Mouse (Mus musculus): Measurements from ENCODE around the gene Prpf4b.
"Not testable (repeated sequence)": the region's sequence is repeated elsewhere in the genome, so short reads cannot be mapped to it uniquely, and the experiment has no call there.

The Prpf4b gene

GRCm38 (mm10) chr13:34934931-34935644 is 60.0 kb downstream of the Prpf4b start:
- no peak for DNase-seq (ENCODE audit: extremely low spot score, low spot score)

- DNase-seq (ENCODE audit: extremely low spot score, low spot score), result no peak
These were observed 67.3 kb downstream of the Prpf4b start for GRCm38 (mm10) chr13:34942370-34942769.

- DNase-seq (ENCODE audit: extremely low spot score, low spot score), result not testable (repeated sequence)
These were observed 76.3 kb downstream of the Prpf4b start for GRCm38 (mm10) chr13:34951437-34951836.
